Mouse (Mus musculus): ENCODE results near the gene Mphosph9.
"Not testable (repeated sequence)": the region's sequence is repeated elsewhere in the genome, so short reads cannot be mapped to it uniquely, and the experiment has no call there.

Mphosph9 gene

GRCm38 (mm10) chr5:124342897-124343296, 15.1 kb upstream of the Mphosph9 start:
- DNase-seq (ENCODE audit: extremely low spot score, low spot score): no peak

- DNase-seq (ENCODE audit: extremely low spot score, low spot score): not testable (repeated sequence)
Measured at GRCm38 (mm10) chr5:124341753-124342339, 14.1 kb upstream of the Mphosph9 start.

GRCm38 (mm10) chr5:124338791-124339190, 11.0 kb upstream of the Mphosph9 start:
- DNase-seq (ENCODE audit: extremely low spot score, low spot score): no peak

- peak; percentile 37 for DNase-seq (ENCODE audit: extremely low spot score, low spot score)
Measured at GRCm38 (mm10) chr5:124337909-124338308, 10.1 kb upstream of the Mphosph9 start.

GRCm38 (mm10) chr5:124337103-124337502, 9.3 kb upstream of the Mphosph9 start:
- DNase-seq (ENCODE audit: extremely low spot score, low spot score): no peak

- DNase-seq (ENCODE audit: extremely low spot score, low spot score): peak; percentile 42
Measured at GRCm38 (mm10) chr5:124334392-124334791, 6.6 kb upstream of the Mphosph9 start.

- no peak for DNase-seq (ENCODE audit: extremely low spot score, low spot score)
Measured at GRCm38 (mm10) chr5:124330086-124330485, 2.3 kb upstream of the Mphosph9 start.

GRCm38 (mm10) chr5:124326829-124327228, 943 bp downstream of the Mphosph9 start:
- peak; percentile 20 for DNase-seq (ENCODE audit: extremely low spot score, low spot score)

- no peak for DNase-seq (ENCODE audit: extremely low spot score, low spot score)
Measured at GRCm38 (mm10) chr5:124317648-124318047, 10.1 kb downstream of the Mphosph9 start.

GRCm38 (mm10) chr5:124315941-124316340, 11.8 kb downstream of the Mphosph9 start:
- no peak for DNase-seq (ENCODE audit: extremely low spot score, low spot score)

GRCm38 (mm10) chr5:124315498-124315897, 12.3 kb downstream of the Mphosph9 start:
- no peak for DNase-seq (ENCODE audit: extremely low spot score, low spot score)

GRCm38 (mm10) chr5:124310091-124310490, 17.7 kb downstream of the Mphosph9 start:
- no peak for DNase-seq (ENCODE audit: extremely low spot score, low spot score)

GRCm38 (mm10) chr5:124309155-124309554, 18.6 kb downstream of the Mphosph9 start:
- no peak for DNase-seq (ENCODE audit: extremely low spot score, low spot score)

GRCm38 (mm10) chr5:124302853-124303252, 24.9 kb downstream of the Mphosph9 start:
- DNase-seq (ENCODE audit: extremely low spot score, low spot score): not testable (repeated sequence)

- DNase-seq (ENCODE audit: extremely low spot score, low spot score): no peak
Measured at GRCm38 (mm10) chr5:124300132-124300531, 27.6 kb downstream of the Mphosph9 start.

GRCm38 (mm10) chr5:124299307-124299706, 28.5 kb downstream of the Mphosph9 start:
- not testable (repeated sequence) for DNase-seq (ENCODE audit: extremely low spot score, low spot score)

- no peak for DNase-seq (ENCODE audit: extremely low spot score, low spot score)
Measured at GRCm38 (mm10) chr5:124296475-124296874, 31.3 kb downstream of the Mphosph9 start.

GRCm38 (mm10) chr5:124293967-124294366, 33.8 kb downstream of the Mphosph9 start:
- DNase-seq (ENCODE audit: extremely low spot score, low spot score): no peak

- DNase-seq (ENCODE audit: extremely low spot score, low spot score): no peak
Measured at GRCm38 (mm10) chr5:124290216-124290615, 37.6 kb downstream of the Mphosph9 start.

- DNase-seq (ENCODE audit: extremely low spot score, low spot score): no peak
Measured at GRCm38 (mm10) chr5:124287616-124288247, 40.0 kb downstream of the Mphosph9 start.

- no peak for DNase-seq (ENCODE audit: extremely low spot score, low spot score)
Measured at GRCm38 (mm10) chr5:124284330-124284729, 43.4 kb downstream of the Mphosph9 start.

GRCm38 (mm10) chr5:124282854-124283253, 44.9 kb downstream of the Mphosph9 start:
- DNase-seq (ENCODE audit: extremely low spot score, low spot score): no peak

- no peak for DNase-seq (ENCODE audit: extremely low spot score, low spot score)
Measured at GRCm38 (mm10) chr5:124270226-124270625, 57.5 kb downstream of the Mphosph9 start.
